Mouse (Mus musculus) liver, adult 2 months (tissue): ENCODE measurements around the gene Olfr1415. TPM values are rescaled to one million over a fixed set of nuclear protein-coding genes. Genes with fewer than 3 reads are reported as not detected.
A peak's percentile ranks its signal among the peaks of the same experiment; 100 is the strongest.

Source experiments
- DNase-seq: peaks from one replicate; pipeline ENCODE4 v3.0.0-alpha.2; 2011; ENCODE audit warnings: low read depth, low spot score; ENCODE audit errors: extremely low read depth
- H3K27ac ChIP-seq: fragments of 200-500 bp; replicated peaks from 2 replicates; pipeline ENCODE4 v1.5.1; 2012; ENCODE audit warnings: low read depth, mild to moderate bottlenecking, control low read depth, inconsistent platforms, low read length; ENCODE audit not compliant: insufficient read depth
- H3K27me3 ChIP-seq: fragments of 200-500 bp; 2 replicates; pipeline ENCODE4 v1.6.1; 2012; ENCODE audit warnings: mild to moderate bottlenecking, moderate library complexity, low read length, inconsistent platforms; ENCODE audit not compliant: control insufficient read depth, insufficient read depth
- H3K36me3 ChIP-seq: fragments of 200-500 bp; 2 replicates; pipeline ENCODE4 v1.6.1; 2012; ENCODE audit warnings: low read length, inconsistent platforms; ENCODE audit not compliant: control insufficient read depth, insufficient read depth
- H3K4me1 ChIP-seq: fragments of 200-500 bp; 2 replicates; pipeline ENCODE4 v1.6.1; 2011; ENCODE audit warnings: low read length; ENCODE audit not compliant: control insufficient read depth, insufficient read depth
- H3K4me3 ChIP-seq: fragments of 200-500 bp; 2 replicates; pipeline ENCODE4 v1.5.1; 2011; ENCODE audit warnings: low read depth, mild to moderate bottlenecking, control low read depth, low read length, moderate library complexity; ENCODE audit not compliant: insufficient read depth
- H3K79me2 ChIP-seq: fragments of 200-500 bp; 2 replicates; pipeline ENCODE4 v1.6.1; 2012; ENCODE audit warnings: inconsistent platforms, mild to moderate bottlenecking, low read length, moderate library complexity; ENCODE audit not compliant: control insufficient read depth, insufficient read depth
- H3K9ac ChIP-seq: fragments of 200-500 bp; 2 replicates; pipeline ENCODE4 v1.6.1; 2012; ENCODE audit warnings: low read depth, mild to moderate bottlenecking, control low read depth, inconsistent platforms, low read length
- CTCF ChIP-seq: fragments of 200-500 bp; IDR thresholded peaks from 2 replicates; pipeline ENCODE4 v1.5.1; 2011; ENCODE audit warnings: low read depth, low read length, control low read depth
- POLR2A ChIP-seq: fragments of 200-500 bp; IDR thresholded peaks from 2 replicates; pipeline ENCODE4 v1.6.1; 2011; ENCODE audit warnings: low read length, control low read depth; ENCODE audit not compliant: insufficient read depth; ENCODE audit errors: extremely low read depth
- WGBS: fragments of 180-500 bp; shearing (Covaris S2); methylation state at CpG from one replicate; pipeline ENCODE4 v1.1.7; 2018; 5-methylcytosine and 5-hydroxymethylcytosine counted together
- polyA plus RNA-seq: library from polyadenylated mRNA; depleted of rRNA; stranded (reverse); fragments of >200 nt; gene quantifications from 2 replicates; pipeline ENCODE4 v1.2.3, GENCODE M21; 2012; rRNA removed
- total RNA-seq: library from RNA; depleted of rRNA; stranded (reverse); fragments of >200 nt; gene quantifications from 2 replicates; pipeline ENCODE4 v1.2.3, GENCODE M21; 2014; rRNA removed

Gene Olfr1415
- total RNA-seq = not detected in 2 replicates
- not detected in 2 replicates for polyA plus RNA-seq

- DNase-seq = no peak
- H3K36me3 ChIP-seq = no peaks in the 10 kb centered on the region
- TF ChIP-seq POLR2A (no peak), CTCF (no peak)
- H3K79me2 ChIP-seq = no peaks in the 10 kb centered on the region
- H3K9ac ChIP-seq = no peak within 1 kb of the TSS
- no peak within 1 kb of the TSS for H3K4me3 ChIP-seq
- 79% methylated on average over 2 of the region's 2 CpGs for WGBS
- no peaks in the 10 kb centered on the region for H3K27me3 ChIP-seq
- H3K4me1 ChIP-seq = no peaks in the 10 kb centered on the region
- H3K27ac ChIP-seq = no peak within 1 kb of the TSS
These were observed at the start of gene Olfr1415 for GRCm38 (mm10) chr1:92496001-92496400. Olfr1415 (minus strand) TSS chr1:92496101.

GRCm38 (mm10) chr1:92539071-92539470 lies 43.2 kb upstream of the Olfr1415 start:
- H3K27ac ChIP-seq = no peak overlapping the region
- H3K36me3 ChIP-seq = no peaks in the 10 kb centered on the region
- TF ChIP-seq POLR2A = no peak
- no peak for TF ChIP-seq CTCF
- 34% methylated on average over 2 of the region's 2 CpGs for WGBS
- H3K4me1 ChIP-seq = no peaks in the 10 kb centered on the region
- H3K9ac ChIP-seq = no peak overlapping the region
- no peak for DNase-seq
- no peaks in the 10 kb centered on the region for H3K79me2 ChIP-seq
- 0 out of 2 replicates have a peak, but pooled peaks cover 2% of the 10 kb centered on the region for H3K27me3 ChIP-seq
- no peak overlapping the region for H3K4me3 ChIP-seq

- no peaks in the 10 kb centered on the region for H3K79me2 ChIP-seq
- no peaks in the 10 kb centered on the region for H3K4me1 ChIP-seq
- no peak overlapping the region for H3K9ac ChIP-seq
- 0 out of 2 replicates have a peak, but pooled peaks cover 2% of the 10 kb centered on the region for H3K27me3 ChIP-seq
- no peak for DNase-seq
- H3K4me3 ChIP-seq = no peak overlapping the region
- WGBS = 44% methylated on average over 5 of the region's 5 CpGs
- no peaks in the 10 kb centered on the region for H3K36me3 ChIP-seq
- no peak overlapping the region for H3K27ac ChIP-seq
- TF ChIP-seq POLR2A (no peak), CTCF (no peak)
These were observed 41.1 kb upstream of the Olfr1415 start for GRCm38 (mm10) chr1:92536972-92537371.

GRCm38 (mm10) chr1:92523764-92524163 lies 27.9 kb upstream of the Olfr1415 start:
- H3K4me3 ChIP-seq = no peak overlapping the region
- H3K27me3 ChIP-seq = peaks cover 4% of the 10 kb centered on the region; the same call in 1 of the 2 replicates
- H3K4me1 ChIP-seq = no peaks in the 10 kb centered on the region
- no peak for DNase-seq
- WGBS = 89% methylated on average over 3 of the region's 3 CpGs
- H3K79me2 ChIP-seq = no peaks in the 10 kb centered on the region
- H3K9ac ChIP-seq = no peak overlapping the region
- no peaks in the 10 kb centered on the region for H3K36me3 ChIP-seq
- TF ChIP-seq CTCF (no peak), POLR2A (no peak)
- H3K27ac ChIP-seq = no peak overlapping the region

GRCm38 (mm10) chr1:92521376-92521775 lies 25.5 kb upstream of the Olfr1415 start:
- no peak overlapping the region for H3K9ac ChIP-seq
- peak; percentile 55 for TF ChIP-seq CTCF
- TF ChIP-seq POLR2A = no peak
- DNase-seq = peak; percentile 17
- H3K27me3 ChIP-seq = peaks cover 4% of the 10 kb centered on the region; the same call in 1 of the 2 replicates
- no peaks in the 10 kb centered on the region for H3K79me2 ChIP-seq
- no peak overlapping the region for H3K4me3 ChIP-seq
- no peak overlapping the region for H3K27ac ChIP-seq
- 18% methylated on average over 10 of the region's 10 CpGs for WGBS
- no peaks in the 10 kb centered on the region for H3K4me1 ChIP-seq
- H3K36me3 ChIP-seq = no peaks in the 10 kb centered on the region

GRCm38 (mm10) chr1:92519046-92519445 lies 23.1 kb upstream of the Olfr1415 start:
- WGBS = 70% methylated on average over 6 of the region's 6 CpGs

More at GRCm38 (mm10) chr1:92519046-92519445, 23.1 kb upstream of the Olfr1415 start:
- no peak for DNase-seq
- no peak overlapping the region for H3K4me3 ChIP-seq
- no peaks in the 10 kb centered on the region for H3K79me2 ChIP-seq
- H3K36me3 ChIP-seq = no peaks in the 10 kb centered on the region
- no peaks in the 10 kb centered on the region for H3K4me1 ChIP-seq
- H3K9ac ChIP-seq = no peak overlapping the region
- no peak overlapping the region for H3K27ac ChIP-seq
- no peak for TF ChIP-seq POLR2A
- TF ChIP-seq CTCF = no peak
- no peaks in the 10 kb centered on the region for H3K27me3 ChIP-seq
